Mouse (Mus musculus) heart, embryonic 14.5 days (tissue): ENCODE measurements around the gene Adtrp. TPM values are rescaled to one million over a fixed set of nuclear protein-coding genes. Genes with fewer than 3 reads are reported as not detected.

Experiments used
- ATAC-seq: fragments of 200-750 bp; cut with Nextera tagmentation; 2 replicates; pipeline ENCODE4 v1.8.0; 2017; ENCODE audit warnings: low read depth, moderate TSS enrichment; ENCODE audit not compliant: insufficient number of reproducible peaks, insufficient read depth, low FRiP score
- H3K27ac ChIP-seq, 2 experiments: fragments of 200-500 bp in 1 of 2; fragments of 300-500 bp in 1 of 2; sonication (generic) in 1 of 2; replicated peaks in 1 of 2; 2 replicates each; pipeline ENCODE4 v1.5.1; 2012 to 2014; ENCODE audit warnings: low read depth in 2 of 2, low read length in 2 of 2, control low read depth in 1 of 2, mild to moderate bottlenecking in 1 of 2, mixed read lengths in 1 of 2; ENCODE audit not compliant: control insufficient read depth in 1 of 2, insufficient read depth in 1 of 2
- H3K27me3 ChIP-seq: fragments of 300-500 bp; sonication (generic); 2 replicates; pipeline ENCODE4 v1.6.1; 2014; ENCODE audit warnings: mild to moderate bottlenecking, low read length, control low read depth; ENCODE audit not compliant: control insufficient read depth, insufficient read depth
- H3K36me3 ChIP-seq: fragments of 300-500 bp; sonication (generic); 2 replicates; pipeline ENCODE4 v1.6.1; 2014; ENCODE audit warnings: mild to moderate bottlenecking, control low read depth, low read length, mixed read lengths; ENCODE audit not compliant: control insufficient read depth, insufficient read depth
- H3K4me1 ChIP-seq, 2 experiments: fragments of 200-500 bp in 1 of 2; fragments of 300-500 bp in 1 of 2; sonication (generic) in 1 of 2; 2 replicates each; pipeline ENCODE4 v1.6.1; 2012 to 2014; ENCODE audit warnings: low read length in 2 of 2, control low read depth in 1 of 2, mixed read lengths in 1 of 2; ENCODE audit not compliant: control insufficient read depth in 2 of 2, insufficient read depth in 2 of 2
- H3K4me2 ChIP-seq: fragments of 300-500 bp; sonication (generic); 2 replicates; pipeline ENCODE4 v1.6.1; 2014; ENCODE audit warnings: mild to moderate bottlenecking, low read length
- H3K4me3 ChIP-seq, 2 experiments: fragments of 200-500 bp in 1 of 2; fragments of 300-500 bp in 1 of 2; sonication (generic) in 1 of 2; 2 replicates each; pipeline ENCODE4 v1.5.1; 2012 to 2014; ENCODE audit warnings: low read length in 2 of 2, mild to moderate bottlenecking in 2 of 2, control low read depth in 1 of 2, low read depth in 1 of 2, moderate library complexity in 1 of 2; ENCODE audit not compliant: control insufficient read depth in 1 of 2, insufficient read depth in 1 of 2
- H3K9ac ChIP-seq: fragments of 300-500 bp; sonication (generic); 2 replicates; pipeline ENCODE4 v1.6.1; 2014; ENCODE audit warnings: mild to moderate bottlenecking, low read length
- H3K9me3 ChIP-seq: fragments of 300-500 bp; sonication (generic); 2 replicates; pipeline ENCODE4 v1.6.1; 2016; ENCODE audit warnings: low read length, control low read depth; ENCODE audit not compliant: control insufficient read depth
- WGBS: fragments of 180-500 bp; shearing (Covaris S2); extraction: QIAGEN DNeasy Blood & Tissue Kit; methylation state at CpG from one replicate; pipeline ENCODE4 v1.1.7; 2014; 5-methylcytosine and 5-hydroxymethylcytosine counted together
- polyA plus RNA-seq: library from polyadenylated mRNA; unstranded; fragments of >200 nt; fragmentation: Nextera tagmentation; extraction: Ambion mirVana; gene quantifications from 2 replicates; pipeline ENCODE4 v1.2.1, GENCODE M21; 2014

Gene Adtrp
- polyA plus RNA-seq, 1 experiment from 2014 or later = not detected

- no peak overlapping the region for H3K4me3 ChIP-seq
These were observed 67.8 kb downstream of the Adtrp start for GRCm38 (mm10) chr13:41779603-41780180.

GRCm38 (mm10) chr13:41773812-41774376, 73.6 kb downstream of the Adtrp start:
- Histone ChIP-seq H3K9ac (no peak overlapping the region), H3K4me3 (no peak overlapping the region), H3K27ac (no peak overlapping the region), H3K27me3 (no peaks in the 10 kb centered on the region), H3K36me3 (no peaks in the 10 kb centered on the region), H3K9me3 (no peaks in the 10 kb centered on the region; the same call in 1 of the 2 replicates), H3K4me1 (no peaks in the 10 kb centered on the region), H3K4me2 (no peak overlapping the region)
- no peak for ATAC-seq
- WGBS = 87% methylated on average over 4 of the region's 4 CpGs

More at GRCm38 (mm10) chr13:41779603-41780180, 67.8 kb downstream of the Adtrp start:
- WGBS = 84% methylated on average over 9 of the region's 9 CpGs
- no peak overlapping the region for H3K27ac ChIP-seq
- H3K36me3 ChIP-seq = no peaks in the 10 kb centered on the region
- H3K4me1 ChIP-seq = no peaks in the 10 kb centered on the region
- H3K9ac ChIP-seq = no peak overlapping the region
- H3K27me3 ChIP-seq = no peaks in the 10 kb centered on the region
- H3K9me3 ChIP-seq = no peaks in the 10 kb centered on the region
- H3K4me2 ChIP-seq = no peak overlapping the region
- no peak for ATAC-seq

GRCm38 (mm10) chr13:41771061-41771460, 76.4 kb downstream of the Adtrp start:
- Histone ChIP-seq H3K9me3 (no peaks in the 10 kb centered on the region; the same call in 1 of the 2 replicates), H3K27me3 (no peaks in the 10 kb centered on the region), H3K4me1 (no peaks in the 10 kb centered on the region), H3K27ac (no peak overlapping the region), H3K36me3 (no peaks in the 10 kb centered on the region), H3K9ac (no peak overlapping the region), H3K4me3 (no peak overlapping the region), H3K4me2 (no peak overlapping the region)
- WGBS = 66% methylated on average over 3 of the region's 3 CpGs
- ATAC-seq = no peak

GRCm38 (mm10) chr13:41767941-41768340, 79.5 kb downstream of the Adtrp start:
- 85% methylated on average over 4 of the region's 4 CpGs for WGBS

GRCm38 (mm10) chr13:41761986-41762385, 85.5 kb downstream of the Adtrp start:
- no peak overlapping the region for H3K9ac ChIP-seq
- H3K36me3 ChIP-seq = no peaks in the 10 kb centered on the region
- H3K27me3 ChIP-seq = no peaks in the 10 kb centered on the region
- H3K4me1 ChIP-seq = peaks cover 0 to 2% of the 10 kb centered on the region in 2 experiments; a peak in 1 of 4 replicates
- H3K27ac ChIP-seq = no peak overlapping the region
- 63% methylated on average over 3 of the region's 3 CpGs for WGBS
- no peak overlapping the region for H3K4me2 ChIP-seq
- no peaks in the 10 kb centered on the region for H3K9me3 ChIP-seq
- H3K4me3 ChIP-seq = no peak overlapping the region
- ATAC-seq = no peak

More at GRCm38 (mm10) chr13:41767941-41768340, 79.5 kb downstream of the Adtrp start:
- Histone ChIP-seq H3K4me2 (no peak overlapping the region), H3K36me3 (no peaks in the 10 kb centered on the region), H3K9ac (no peak overlapping the region), H3K4me1 (no peaks in the 10 kb centered on the region), H3K27ac (no peak overlapping the region), H3K9me3 (no peaks in the 10 kb centered on the region; the same call in 1 of the 2 replicates), H3K27me3 (no peaks in the 10 kb centered on the region), H3K4me3 (no peak overlapping the region)
- no peak for ATAC-seq

GRCm38 (mm10) chr13:41760484-41760883, 87.0 kb downstream of the Adtrp start:
- H3K36me3 ChIP-seq = no peaks in the 10 kb centered on the region
- no peak overlapping the region for H3K4me2 ChIP-seq
- no peak overlapping the region for H3K27ac ChIP-seq
- no peaks in the 10 kb centered on the region for H3K9me3 ChIP-seq
- no peak overlapping the region for H3K9ac ChIP-seq
- peaks cover 0 to 2% of the 10 kb centered on the region in 2 experiments; a peak in 1 of 4 replicates for H3K4me1 ChIP-seq
- H3K27me3 ChIP-seq = no peaks in the 10 kb centered on the region
- H3K4me3 ChIP-seq = no peak overlapping the region
- WGBS = 48% methylated on average over 10 of the region's 10 CpGs
- ATAC-seq = no peak

- 72% methylated on average over 19 of the region's 19 CpGs for WGBS
- ATAC-seq = no peak
- Histone ChIP-seq H3K9ac (no peak overlapping the region), H3K4me1 (peaks cover 0 to 2% of the 10 kb centered on the region in 2 experiments; a peak in 1 of 4 replicates), H3K27me3 (no peaks in the 10 kb centered on the region), H3K9me3 (no peaks in the 10 kb centered on the region), H3K36me3 (no peaks in the 10 kb centered on the region), H3K4me3 (no peak overlapping the region), H3K4me2 (no peak overlapping the region), H3K27ac (no peak overlapping the region)
These were observed 88.7 kb downstream of the Adtrp start for GRCm38 (mm10) chr13:41758550-41759465.
